Mouse (Mus musculus) testis, postnatal 14 days (tissue): ENCODE results near the gene Bpi.

Experiments
- DNase-seq: peaks from one replicate; pipeline ENCODE4 v3.0.0; 2021; ENCODE audit warnings: low spot score

Bpi gene

GRCm38 (mm10) chr2:158242170-158242896 lies 15.6 kb upstream of the Bpi start:
- no peak for DNase-seq

- peak; percentile 68 for DNase-seq
Measured at GRCm38 (mm10) chr2:158243129-158243870, 14.6 kb upstream of the Bpi start.

DNA sequence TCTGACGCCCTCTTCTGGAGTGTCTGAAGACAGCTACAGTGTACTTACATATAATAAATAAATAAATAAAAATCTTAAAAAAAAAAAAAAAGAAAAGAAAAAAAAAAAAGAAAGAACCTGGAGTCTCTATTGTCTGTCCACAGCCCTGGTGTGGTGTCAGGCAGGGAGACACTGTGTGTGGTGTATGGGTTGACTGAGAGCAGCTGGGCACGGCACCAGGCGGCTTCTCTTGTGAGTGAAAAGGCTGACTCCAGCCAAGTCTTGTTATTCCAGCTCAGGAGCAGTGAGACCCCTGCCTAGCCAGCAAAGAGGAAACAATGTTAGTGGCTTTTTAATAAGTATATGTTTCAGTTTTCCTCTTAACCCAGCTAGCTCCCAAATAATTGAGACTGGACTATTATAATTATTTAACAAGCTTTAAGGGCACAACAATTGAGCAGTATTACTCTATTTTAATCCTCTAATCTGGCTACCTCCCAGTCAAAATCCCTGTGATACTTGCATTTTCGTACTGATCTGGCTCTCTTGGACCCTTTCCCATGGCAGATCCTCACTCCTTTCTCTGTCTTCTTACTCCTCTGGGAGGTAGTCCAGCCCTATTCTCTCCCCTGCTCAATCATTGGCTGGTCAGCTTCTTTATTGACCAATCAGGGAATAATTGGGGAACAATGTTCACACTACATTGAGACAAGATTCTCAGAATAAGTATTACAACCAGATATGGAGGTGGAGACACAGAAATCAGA lies 12.6 kb upstream of the Bpi start:
- no peak for DNase-seq

GRCm38 (mm10) chr2:158247852-158248251 lies 10.0 kb upstream of the Bpi start:
- no peak for DNase-seq

GRCm38 (mm10) chr2:158248318-158248717 lies 9.6 kb upstream of the Bpi start:
- DNase-seq, result peak; percentile 68

DNA sequence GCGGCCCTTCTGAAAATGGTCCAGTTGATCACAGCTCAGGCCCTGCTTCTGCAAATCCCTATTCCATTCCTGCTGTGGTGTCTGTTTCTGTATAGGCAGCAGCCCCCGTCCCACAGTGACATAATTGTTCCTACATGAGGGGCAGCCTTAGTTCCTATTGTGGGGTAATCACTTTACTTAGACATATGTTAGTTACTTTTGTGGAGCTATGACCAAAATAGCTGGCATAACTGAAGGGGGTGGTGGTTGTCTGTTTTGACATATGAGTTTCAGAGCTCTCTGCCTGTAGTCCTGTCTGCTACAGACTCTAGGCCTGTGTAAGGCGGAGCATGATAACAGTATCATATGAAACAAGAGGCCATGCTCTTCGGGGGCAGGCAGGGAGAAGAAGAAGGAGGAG lies 7.3 kb upstream of the Bpi start:
- no peak for DNase-seq

GRCm38 (mm10) chr2:158253806-158254205 lies 4.1 kb upstream of the Bpi start:
- DNase-seq, result peak; percentile 18

DNA sequence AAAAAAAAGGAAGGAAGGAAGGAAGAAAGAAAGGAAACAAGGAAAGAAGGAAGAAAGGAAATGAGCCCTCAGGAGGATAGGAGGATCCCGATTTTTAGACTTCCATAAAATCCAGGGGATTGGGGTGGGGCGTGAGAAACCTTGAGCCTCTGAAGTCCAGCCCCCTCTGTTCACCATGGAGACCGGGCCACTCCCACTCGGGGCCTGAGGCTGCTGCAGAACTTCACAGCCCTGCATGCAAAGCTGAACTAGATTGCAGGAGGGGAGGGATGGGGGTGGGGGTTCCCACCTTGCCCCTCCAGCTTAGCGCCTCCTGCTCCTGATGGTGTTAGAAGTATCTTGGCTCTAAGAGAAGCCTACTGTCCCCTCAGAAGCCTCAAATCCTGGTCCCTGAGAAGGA lies 1.0 kb upstream of the Bpi start:
- no peak for DNase-seq

- DNase-seq, result peak; percentile 75
Measured at GRCm38 (mm10) chr2:158258781-158259180, 887 bp downstream of the Bpi start.

GRCm38 (mm10) chr2:158259498-158259897 lies 1.6 kb downstream of the Bpi start:
- DNase-seq, result no peak

DNA sequence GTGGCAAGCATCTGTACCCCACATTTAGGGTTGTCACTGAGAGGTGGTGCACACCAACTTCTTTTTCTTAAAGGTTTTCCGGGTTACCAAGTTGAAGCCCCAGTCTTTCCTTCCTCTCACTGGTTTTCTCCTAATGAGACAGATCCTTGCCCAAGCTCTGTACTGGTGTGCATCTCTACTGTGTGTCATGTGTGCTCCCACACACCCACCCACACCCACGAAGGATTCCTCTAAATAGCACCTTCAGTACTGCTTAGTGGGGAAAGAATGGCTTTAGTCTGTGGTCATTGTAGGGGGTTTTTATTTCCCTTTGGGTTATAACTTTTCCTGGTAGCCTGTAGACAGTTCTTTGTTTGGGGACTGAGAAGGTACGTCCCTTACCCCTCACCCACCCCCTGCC lies 7.0 kb downstream of the Bpi start:
- no peak for DNase-seq

- DNase-seq, result no peak
Measured at GRCm38 (mm10) chr2:158270017-158270416, 12.1 kb downstream of the Bpi start.

- DNase-seq, result no peak
Measured at GRCm38 (mm10) chr2:158273646-158274045, 15.8 kb downstream of the Bpi start.

DNA sequence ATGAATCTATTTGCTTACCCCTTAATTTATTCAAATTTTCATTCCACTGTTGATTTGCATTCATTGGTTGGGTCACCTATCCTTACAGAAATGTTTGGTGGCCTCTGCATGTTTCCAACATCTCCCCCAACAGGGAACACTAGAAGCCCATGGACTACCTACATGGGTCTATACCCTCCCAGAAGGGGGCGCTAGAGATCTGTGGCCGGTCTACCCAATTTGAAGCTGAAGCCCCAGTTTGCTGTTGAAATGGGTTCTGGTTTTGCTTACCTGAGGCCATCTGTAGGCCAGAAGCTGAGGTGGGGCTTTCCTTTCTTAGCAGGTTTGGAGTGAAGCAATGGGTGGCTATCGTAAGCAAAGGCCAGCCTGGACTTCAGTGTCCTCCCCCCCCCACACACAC lies 17.5 kb downstream of the Bpi start:
- DNase-seq, result no peak

- no peak for DNase-seq
Measured at GRCm38 (mm10) chr2:158275811-158276210, 17.9 kb downstream of the Bpi start.

DNA sequence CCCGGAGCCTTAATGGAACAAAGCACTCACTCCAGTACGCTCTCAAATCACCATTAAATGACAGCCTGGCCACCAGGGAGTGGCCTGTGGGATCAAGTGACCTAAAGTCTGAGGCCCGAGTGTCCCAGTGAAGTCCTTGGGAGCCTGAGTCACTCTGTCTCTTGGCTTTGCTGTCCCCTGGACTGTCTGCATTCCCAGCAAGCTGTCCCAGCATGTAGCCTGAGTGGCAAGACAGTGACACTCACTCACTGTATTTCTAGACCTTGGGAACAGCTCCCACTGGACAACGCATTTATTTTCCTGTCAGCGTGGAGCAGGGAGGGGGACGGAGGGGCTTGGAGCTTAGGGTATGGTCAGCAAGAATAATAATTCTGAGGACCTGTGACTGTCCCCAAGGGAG lies 18.6 kb downstream of the Bpi start:
- DNase-seq, result no peak

DNA sequence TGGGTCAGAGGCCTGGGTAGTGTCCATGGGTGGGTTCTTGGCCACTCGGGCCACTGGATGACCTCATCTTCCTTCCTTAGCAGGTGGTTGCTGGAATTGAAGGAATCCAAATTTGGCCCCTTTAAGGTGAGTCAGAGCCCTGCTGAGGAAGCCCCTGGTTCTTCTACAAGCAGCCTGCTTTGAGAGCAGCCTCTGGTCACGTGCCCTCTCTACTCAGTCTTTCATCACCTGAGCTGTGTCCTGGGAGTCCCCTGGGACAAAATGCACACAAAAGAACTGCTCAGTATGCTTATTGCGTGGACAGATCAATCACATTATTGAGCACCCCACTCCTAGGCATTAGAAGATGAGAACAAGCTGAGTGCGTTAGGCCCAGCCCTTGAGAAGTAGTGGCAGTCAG lies 19.0 kb downstream of the Bpi start:
- no peak for DNase-seq

DNA sequence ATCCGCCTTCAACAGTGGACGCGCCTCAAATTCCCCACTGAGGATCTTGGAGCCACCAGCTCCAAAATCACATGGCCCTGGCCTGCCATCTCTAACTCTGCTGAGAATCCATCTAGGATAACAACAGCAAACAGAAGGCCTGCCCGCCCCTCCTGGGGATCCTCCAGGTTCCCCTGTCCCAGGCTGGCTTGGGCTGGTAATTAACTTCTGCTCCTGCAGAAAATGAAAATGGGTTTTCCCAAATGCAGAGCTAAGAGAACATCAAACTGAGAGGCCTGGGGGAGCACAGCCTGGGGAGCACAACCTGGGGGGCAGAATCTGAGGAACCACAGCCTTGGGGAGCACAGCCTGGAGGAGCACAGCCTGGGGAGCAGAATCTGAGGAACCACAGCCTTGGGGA lies 21.8 kb downstream of the Bpi start:
- DNase-seq, result no peak

DNA sequence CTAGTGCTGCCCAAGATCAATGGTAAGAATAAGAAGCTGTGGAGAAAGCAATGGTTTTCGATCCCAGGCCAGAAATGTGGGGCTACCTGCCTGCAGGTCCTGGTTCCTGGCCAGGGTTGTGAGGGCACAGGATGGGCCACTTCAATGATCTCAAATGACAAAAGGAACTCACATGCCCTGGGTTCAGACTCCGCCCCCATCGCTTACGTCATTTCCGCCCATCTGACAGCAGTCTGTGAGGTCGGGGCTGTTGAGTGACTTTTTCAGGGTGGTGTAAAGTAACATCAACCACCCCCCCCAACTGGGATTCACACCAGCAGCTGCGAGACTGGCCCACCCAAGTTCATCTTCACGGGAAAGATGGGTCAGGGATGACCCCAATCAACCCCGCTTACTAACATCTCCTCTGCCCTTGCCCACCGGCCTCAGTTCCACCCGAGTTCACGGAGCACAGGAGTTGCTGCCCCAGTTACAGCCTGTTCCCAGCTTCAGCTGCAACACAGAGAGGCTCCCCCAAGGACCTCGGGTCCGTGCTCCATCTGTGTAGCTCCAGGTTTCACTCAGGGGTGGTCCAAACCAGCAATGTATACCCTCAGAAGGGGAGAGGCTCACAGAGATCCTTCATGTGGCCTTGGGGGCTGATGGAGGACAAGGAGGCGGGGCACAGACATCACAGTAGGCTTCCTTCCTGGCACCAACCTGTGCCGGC lies 23.8 kb downstream of the Bpi start:
- no peak for DNase-seq

- DNase-seq, result no peak
Measured at GRCm38 (mm10) chr2:158283136-158283535, 25.2 kb downstream of the Bpi start.

DNA sequence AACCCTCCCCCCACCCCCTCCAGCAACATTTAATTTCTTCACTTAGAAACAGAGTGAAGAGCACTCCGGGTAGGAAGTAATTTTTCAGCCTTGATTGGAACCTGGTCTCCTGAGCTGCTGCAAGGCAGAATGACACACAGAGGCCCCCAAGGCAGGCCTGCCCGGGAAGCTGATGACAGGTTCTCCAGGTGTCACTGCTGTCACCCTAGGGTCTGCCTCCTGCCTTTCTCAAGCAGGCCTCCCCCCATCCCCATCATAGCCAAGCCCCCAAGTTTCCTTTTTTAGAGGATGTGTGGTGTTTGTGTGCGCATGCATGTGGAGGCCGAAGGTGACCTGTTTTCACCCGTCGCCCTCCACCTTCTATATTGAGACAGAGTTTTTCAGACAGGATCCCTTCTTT lies 25.9 kb downstream of the Bpi start:
- DNase-seq, result no peak

DNA sequence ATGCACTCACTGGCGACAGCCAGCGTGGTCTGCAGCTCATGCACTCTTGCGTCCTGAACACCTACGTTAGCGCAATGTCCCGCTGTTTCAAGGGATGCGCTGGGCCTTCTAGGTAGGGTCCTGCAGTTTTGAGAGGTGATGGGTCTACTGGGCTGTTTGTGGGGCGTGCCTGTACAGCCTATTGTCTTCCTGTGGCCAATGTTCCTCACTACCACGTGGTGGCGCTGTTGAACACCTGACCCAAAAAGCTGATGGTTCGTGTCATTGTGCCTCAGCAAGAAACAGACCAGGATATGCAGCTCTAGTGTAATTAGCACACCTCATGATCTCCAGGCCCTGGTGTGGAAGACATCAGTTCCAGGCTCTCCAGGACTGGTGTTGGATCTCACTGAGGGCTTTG lies 26.7 kb downstream of the Bpi start:
- peak; percentile 35 for DNase-seq
